Mouse (Mus musculus): ENCODE results near the gene Tmem175.

Tmem175 gene

GRCm38 (mm10) chr5:108677605-108678295 lies 48.2 kb downstream of the Tmem175 start:
- peak; percentile 73 for DNase-seq (ENCODE audit: extremely low spot score, low spot score)

GRCm38 (mm10) chr5:108678296-108678854 lies 48.8 kb downstream of the Tmem175 start:
- DNase-seq (ENCODE audit: extremely low spot score, low spot score) = no peak

GRCm38 (mm10) chr5:108679909-108680308 lies 50.3 kb downstream of the Tmem175 start:
- DNase-seq (ENCODE audit: extremely low spot score, low spot score) = no peak

GRCm38 (mm10) chr5:108680871-108681270 lies 51.3 kb downstream of the Tmem175 start:
- DNase-seq (ENCODE audit: extremely low spot score, low spot score) = no peak

GRCm38 (mm10) chr5:108689091-108689490 lies 59.5 kb downstream of the Tmem175 start:
- no peak for DNase-seq (ENCODE audit: extremely low spot score, low spot score)

GRCm38 (mm10) chr5:108691152-108691551 lies 61.6 kb downstream of the Tmem175 start:
- DNase-seq (ENCODE audit: extremely low spot score, low spot score) = no peak

- DNase-seq (ENCODE audit: extremely low spot score, low spot score) = peak; percentile 66
These were observed 62.7 kb downstream of the Tmem175 start, which contains the start of gene Fgfrl1 for GRCm38 (mm10) chr5:108692271-108692670. Fgfrl1 (plus strand) TSS chr5:108692382.

GRCm38 (mm10) chr5:108693872-108694288 lies 64.3 kb downstream of the Tmem175 start:
- peak; percentile 90 for DNase-seq (ENCODE audit: extremely low spot score, low spot score)

GRCm38 (mm10) chr5:108694352-108695261 lies 65.0 kb downstream of the Tmem175 start:
- DNase-seq (ENCODE audit: extremely low spot score, low spot score) = peak; percentile 61

- no peak for DNase-seq (ENCODE audit: extremely low spot score, low spot score)
These were observed 66.3 kb downstream of the Tmem175 start for GRCm38 (mm10) chr5:108695861-108696260.

- no peak for DNase-seq (ENCODE audit: extremely low spot score, low spot score)
These were observed 67.0 kb downstream of the Tmem175 start for GRCm38 (mm10) chr5:108696542-108696941.

- peak; percentile 70 for DNase-seq (ENCODE audit: extremely low spot score, low spot score)
These were observed 67.8 kb downstream of the Tmem175 start for GRCm38 (mm10) chr5:108697341-108697753.
